Mouse (Mus musculus): Measurements from ENCODE around the gene Slc10a1. TPM values are rescaled to one million over a fixed set of nuclear protein-coding genes. Genes with fewer than 3 reads are reported as not detected.

Slc10a1 gene
- polyA plus RNA-seq (2012; rRNA removed) (1.7 and 2.0 TPM in 2 replicates), polyA plus RNA-seq (2014; fragmentation: Nextera tagmentation; extraction: Ambion mirVana) (3.8 and 4.0 TPM in 2 replicates)

DNA sequence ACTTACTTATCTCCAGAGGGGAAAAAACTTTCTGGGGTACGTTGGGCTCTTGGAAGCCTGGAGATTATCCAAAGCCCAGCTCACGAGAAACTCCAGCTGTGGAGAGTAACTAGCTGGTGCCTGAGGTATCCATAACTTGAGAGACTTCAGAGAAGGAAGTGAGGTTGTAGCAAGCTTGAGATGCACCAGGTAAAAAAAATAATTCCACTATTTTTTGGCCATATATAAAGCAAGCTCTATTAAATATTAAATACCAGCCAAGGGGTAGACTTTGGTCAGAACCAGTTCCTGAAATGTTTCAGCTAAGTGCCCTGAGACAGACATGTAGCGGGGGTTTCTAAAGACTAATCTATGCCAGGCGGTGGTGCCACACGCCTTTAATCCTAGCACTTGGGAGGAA is at the start of gene Slc10a1:
Gene Slc10a1, minus strand, starts transcription at position 101 of the 400 bp plus-strand sequence.
- Histone ChIP-seq H3K9me3 (ENCODE audit: control insufficient read depth, low read length) (no peaks in the 10 kb centered on the region), H3K36me3 (replicated peaks; ENCODE audit: control insufficient read depth, insufficient read depth, low read depth) (no peaks in the 10 kb centered on the region), H3K4me1 (replicated peaks; ENCODE audit: control insufficient read depth in 2 of 2, insufficient read depth in 2 of 2, low read length in 1 of 2) (peaks cover 0 to 9% of the 10 kb centered on the region in 2 experiments; a peak in 2 of 4 replicates), H3K27me3 (ENCODE audit: control insufficient read depth, insufficient read depth, low read length) (no peaks in the 10 kb centered on the region), H3K4me2 (ENCODE audit: low read depth) (no peak within 1 kb of the TSS), H3K9ac (replicated peaks) (no peak within 1 kb of the TSS), H3K27ac (no peak within 1 kb of the TSS), H3K4me3 (ENCODE audit: insufficient read depth in 1 of 2, low read depth in 2 of 2, low read length in 2 of 2) (no peak within 1 kb of the TSS)
- no peak for ATAC-seq (ENCODE audit: insufficient read depth)
- DNase-seq (ENCODE audit: low read depth in 3 of 3, low spot score in 3 of 3): no peak
- WGBS (ENCODE audit: insufficient replicate concordance): 74% methylated on average over 5 of the region's 5 CpGs
- TF ChIP-seq EP300 (IDR thresholded peaks at IDR 0.05; ENCODE audit: low read depth): no peak
- no peak for TF ChIP-seq CTCF (IDR thresholded peaks at IDR 0.05; ENCODE audit: low read depth)

DNA sequence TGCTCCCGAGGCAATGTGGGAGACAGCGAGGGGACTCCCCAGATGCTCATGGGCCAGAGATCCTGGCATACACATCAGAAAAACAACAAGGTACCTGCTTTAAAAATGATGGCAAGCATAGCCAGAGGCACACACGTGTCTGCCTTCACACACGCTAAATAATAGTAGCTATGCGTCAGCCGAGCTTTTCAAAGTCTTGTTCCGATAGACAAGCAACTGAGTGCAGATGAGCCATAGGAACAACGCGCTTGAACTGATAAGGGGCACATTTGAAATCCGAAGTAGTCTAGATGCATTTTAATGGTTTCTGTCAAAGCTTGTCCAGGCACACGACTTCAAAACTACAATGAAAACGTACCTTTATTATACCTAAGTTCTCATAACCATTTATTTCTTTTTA is 49.1 kb upstream of the Slc10a1 start:
- H3K9ac ChIP-seq (replicated peaks): no peak overlapping the region
- no peak overlapping the region for H3K4me3 ChIP-seq (ENCODE audit: insufficient read depth in 1 of 2, low read depth in 2 of 2, low read length in 2 of 2)
- no peak overlapping the region for H3K27ac ChIP-seq
- DNase-seq (ENCODE audit: low read depth in 3 of 3, low spot score in 3 of 3) (no peak), ATAC-seq (ENCODE audit: insufficient read depth) (no peak)
- H3K4me1 ChIP-seq (replicated peaks; ENCODE audit: control insufficient read depth in 2 of 2, insufficient read depth in 2 of 2, low read length in 1 of 2): no peaks in the 10 kb centered on the region
- no peaks in the 10 kb centered on the region for H3K27me3 ChIP-seq (ENCODE audit: control insufficient read depth, insufficient read depth, low read length)
- no peaks in the 10 kb centered on the region for H3K9me3 ChIP-seq (ENCODE audit: control insufficient read depth, low read length)
- H3K4me2 ChIP-seq (ENCODE audit: low read depth): no peak overlapping the region
- WGBS (ENCODE audit: insufficient replicate concordance): 71% methylated on average over 12 of the region's 12 CpGs
- TF ChIP-seq CTCF (IDR thresholded peaks at IDR 0.05; ENCODE audit: low read depth) (no peak), EP300 (IDR thresholded peaks at IDR 0.05; ENCODE audit: low read depth) (no peak)
- no peaks in the 10 kb centered on the region for H3K36me3 ChIP-seq (replicated peaks; ENCODE audit: control insufficient read depth, insufficient read depth, low read depth)

DNA sequence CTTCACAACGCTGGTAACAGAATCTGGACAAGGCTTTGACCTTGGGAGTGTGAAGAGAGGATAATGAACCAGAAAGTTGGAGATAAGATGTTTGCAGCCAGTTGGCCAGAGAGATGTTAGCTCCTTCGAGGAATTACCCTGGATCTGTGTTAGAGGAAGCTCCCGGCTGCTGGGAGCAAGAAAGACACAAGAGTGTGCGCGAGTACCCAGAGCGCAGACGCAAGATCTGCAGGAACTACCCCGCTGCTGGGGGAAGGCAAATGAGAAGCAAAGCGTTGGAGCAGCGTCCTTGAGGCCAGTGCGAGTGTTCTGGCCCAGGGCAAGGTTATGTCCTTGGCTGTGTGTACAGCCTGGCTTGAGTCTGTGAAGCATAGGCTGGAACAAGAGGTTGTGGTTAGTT is 45.0 kb upstream of the Slc10a1 start:
- no peak overlapping the region for H3K4me3 ChIP-seq (ENCODE audit: insufficient read depth in 1 of 2, low read depth in 2 of 2, low read length in 2 of 2)
- DNase-seq (ENCODE audit: low read depth in 3 of 3, low spot score in 3 of 3) (no peak), ATAC-seq (ENCODE audit: insufficient read depth) (no peak)
- TF ChIP-seq CTCF (IDR thresholded peaks at IDR 0.05; ENCODE audit: low read depth): no peak
- no peak for TF ChIP-seq EP300 (IDR thresholded peaks at IDR 0.05; ENCODE audit: low read depth)
- no peaks in the 10 kb centered on the region for H3K9me3 ChIP-seq (ENCODE audit: control insufficient read depth, low read length)
- no peak overlapping the region for H3K9ac ChIP-seq (replicated peaks)
- H3K27me3 ChIP-seq (ENCODE audit: control insufficient read depth, insufficient read depth, low read length): no peaks in the 10 kb centered on the region
- no peaks in the 10 kb centered on the region for H3K36me3 ChIP-seq (replicated peaks; ENCODE audit: control insufficient read depth, insufficient read depth, low read depth)
- no peaks in the 10 kb centered on the region for H3K4me1 ChIP-seq (replicated peaks; ENCODE audit: control insufficient read depth in 2 of 2, insufficient read depth in 2 of 2, low read length in 1 of 2)
- no peak overlapping the region for H3K4me2 ChIP-seq (ENCODE audit: low read depth)
- no peak overlapping the region for H3K27ac ChIP-seq
- whole genome bisulfite sequencing (ENCODE audit: insufficient replicate concordance): 61% methylated on average over 11 of the region's 11 CpGs

DNA sequence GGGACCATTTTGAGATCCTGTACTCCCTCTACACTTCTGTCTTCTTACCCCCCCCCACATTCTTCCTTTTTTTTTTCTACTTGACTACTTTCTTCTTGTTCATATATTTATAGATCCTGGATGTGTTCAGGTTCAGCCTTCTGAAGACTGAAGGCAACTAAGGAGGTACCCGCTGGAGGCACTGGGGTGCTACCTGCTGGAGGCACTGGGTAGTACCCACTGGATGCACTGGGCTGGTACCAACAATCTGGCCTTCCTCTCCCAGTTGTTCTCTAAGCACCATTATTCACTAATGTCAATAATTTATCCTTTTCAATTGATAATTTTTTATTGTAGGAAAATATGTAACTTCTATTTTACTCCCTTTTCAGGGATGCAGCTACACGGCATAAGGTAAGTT is 43.5 kb upstream of the Slc10a1 start:
- WGBS (ENCODE audit: insufficient replicate concordance): 62% methylated on average over 2 of the region's 2 CpGs
- Histone ChIP-seq H3K4me1 (replicated peaks; ENCODE audit: control insufficient read depth in 2 of 2, insufficient read depth in 2 of 2, low read length in 1 of 2) (no peaks in the 10 kb centered on the region), H3K27me3 (ENCODE audit: control insufficient read depth, insufficient read depth, low read length) (no peaks in the 10 kb centered on the region), H3K36me3 (replicated peaks; ENCODE audit: control insufficient read depth, insufficient read depth, low read depth) (no peaks in the 10 kb centered on the region), H3K4me2 (ENCODE audit: low read depth) (no peak overlapping the region), H3K27ac (no peak overlapping the region), H3K4me3 (ENCODE audit: insufficient read depth in 1 of 2, low read depth in 2 of 2, low read length in 2 of 2) (no peak overlapping the region), H3K9ac (replicated peaks) (no peak overlapping the region), H3K9me3 (ENCODE audit: control insufficient read depth, low read length) (no peaks in the 10 kb centered on the region)
- no peak for TF ChIP-seq EP300 (IDR thresholded peaks at IDR 0.05; ENCODE audit: low read depth)
- no peak for DNase-seq (ENCODE audit: low read depth in 3 of 3, low spot score in 3 of 3)
- ATAC-seq (ENCODE audit: insufficient read depth): no peak

DNA sequence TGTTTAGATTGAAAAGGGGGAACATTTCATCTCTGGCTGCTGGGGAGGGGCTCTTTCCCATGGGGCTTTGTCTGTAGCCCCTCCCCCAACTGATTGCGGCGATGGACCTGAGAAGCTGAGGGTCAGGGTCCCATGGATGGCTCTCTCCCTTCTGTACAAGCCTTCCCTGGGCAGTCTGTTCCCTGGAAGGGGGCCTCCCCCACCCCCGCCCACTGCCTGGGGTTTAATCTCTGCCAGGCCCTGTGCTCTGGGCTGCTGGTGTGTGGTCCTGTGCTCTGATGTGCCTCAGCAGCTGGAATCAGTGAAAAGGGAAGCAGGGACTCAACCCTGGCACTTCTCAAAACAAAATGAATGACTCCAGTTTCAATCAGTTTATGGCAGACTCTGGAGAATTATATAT is 41.3 kb upstream of the Slc10a1 start:
- Histone ChIP-seq H3K36me3 (replicated peaks; ENCODE audit: control insufficient read depth, insufficient read depth, low read depth) (no peaks in the 10 kb centered on the region), H3K9ac (replicated peaks) (no peak overlapping the region), H3K4me2 (ENCODE audit: low read depth) (no peak overlapping the region), H3K4me3 (ENCODE audit: insufficient read depth in 1 of 2, low read depth in 2 of 2, low read length in 2 of 2) (no peak overlapping the region), H3K9me3 (ENCODE audit: control insufficient read depth, low read length) (no peaks in the 10 kb centered on the region), H3K27me3 (ENCODE audit: control insufficient read depth, insufficient read depth, low read length) (no peaks in the 10 kb centered on the region), H3K27ac (no peak overlapping the region), H3K4me1 (replicated peaks; ENCODE audit: control insufficient read depth in 2 of 2, insufficient read depth in 2 of 2, low read length in 1 of 2) (no peaks in the 10 kb centered on the region)
- DNase-seq (ENCODE audit: low read depth in 3 of 3, low spot score in 3 of 3) (no peak), ATAC-seq (ENCODE audit: insufficient read depth) (no peak)
- TF ChIP-seq EP300 (IDR thresholded peaks at IDR 0.05; ENCODE audit: low read depth): no peak
- TF ChIP-seq CTCF (IDR thresholded peaks at IDR 0.05; ENCODE audit: low read depth): no peak
- WGBS (ENCODE audit: insufficient replicate concordance): 43% methylated on average over 3 of the region's 3 CpGs

Data from liver, embryonic 14.5 days (tissue).